In the genomic region with DNA sequence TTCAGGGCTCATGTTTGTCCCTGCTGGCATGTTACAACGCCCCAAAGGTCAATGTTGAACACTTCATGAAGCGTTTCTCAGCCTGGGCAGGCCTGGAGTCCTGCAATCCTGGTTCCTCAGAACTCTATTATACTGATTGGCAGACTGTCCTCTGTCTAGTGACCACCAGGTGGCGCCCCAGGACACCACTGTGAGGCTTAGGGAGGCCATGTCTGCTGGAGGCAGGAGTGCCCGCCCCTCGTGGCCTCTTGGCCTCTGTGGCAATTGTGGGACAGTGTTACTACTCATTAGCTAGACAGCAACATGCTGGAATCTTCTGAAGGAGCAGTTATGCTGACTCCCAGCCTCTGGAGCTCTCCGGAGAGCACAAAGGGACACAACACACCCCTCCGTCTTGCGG, we compare ENCODE assay signal across 8 mouse cellular contexts.
DNase-seq lines count a peak whose midpoint lies in the region; ATAC-seq and TF ChIP-seq lines count a peak whose summit lies in the region.

No protein-coding gene starts in this region.

- H3K27me3 ChIP-seq in C2C12 (ENCODE audit: control insufficient read depth, insufficient read depth, insufficient read length) = no peaks in the 10 kb centered on the region
- H3K27me3 ChIP-seq in heart, postnatal 0 days (ENCODE audit: control insufficient read depth, insufficient read depth, low read length) = no peaks in the 10 kb centered on the region
- no peaks in the 10 kb centered on the region for H3K27me3 ChIP-seq in liver, postnatal 0 days (ENCODE audit: insufficient read depth, low read length)

- H3K79me2 ChIP-seq in C2C12 (ENCODE audit: control insufficient read depth, insufficient read depth) = no peaks in the 10 kb centered on the region

- no peaks in the 10 kb centered on the region for H3K36me3 ChIP-seq in C2C12 (ENCODE audit: control insufficient read depth, insufficient read depth)
- no peaks in the 10 kb centered on the region for H3K36me3 ChIP-seq in heart, postnatal 0 days (replicated peaks; ENCODE audit: control insufficient read depth, insufficient read depth, low read length)
- H3K36me3 ChIP-seq in liver, postnatal 0 days (replicated peaks; ENCODE audit: insufficient read depth, low read length) = no peaks in the 10 kb centered on the region

- H3K79me3 ChIP-seq in C2C12 (ENCODE audit: low read depth) = no peaks in the 10 kb centered on the region

- no peak overlapping the region for H3K4me2 ChIP-seq in heart, postnatal 0 days (ENCODE audit: low read depth, low read length)
- H3K4me2 ChIP-seq in liver, postnatal 0 days (ENCODE audit: low read depth, low read length) = no peak overlapping the region

- no peaks in the 10 kb centered on the region for H3K4me1 ChIP-seq in heart, postnatal 0 days (ENCODE audit: control insufficient read depth, insufficient read depth)
- H3K4me1 ChIP-seq in liver, postnatal 0 days (ENCODE audit: insufficient read depth) = 0 out of 2 replicates have a peak, but pooled peaks cover 2% of the 10 kb centered on the region

- no peaks in the 10 kb centered on the region for H3K9me3 ChIP-seq in heart, postnatal 0 days (replicated peaks; ENCODE audit: control insufficient read depth, low read length)
- H3K9me3 ChIP-seq in liver, postnatal 0 days (ENCODE audit: low read length) = no peaks in the 10 kb centered on the region

- no peak overlapping the region for H3K27ac ChIP-seq in heart, postnatal 0 days (ENCODE audit: low read depth)
- H3K27ac ChIP-seq in liver, postnatal 0 days (ENCODE audit: low read depth) = no peak overlapping the region

- no peak overlapping the region for H3ac ChIP-seq in C2C12 (ENCODE audit: control insufficient read depth, insufficient read length, low read depth)

- peak; percentile 91 for DNase-seq in brain, embryonic 14.5 days (ENCODE audit: low read depth)
- peak; percentile 8 for DNase-seq in fat pad, adult 2 months (ENCODE audit: extremely low read depth, low read depth, low spot score)
- peak; percentile 80 for DNase-seq in heart, postnatal 0 days (ENCODE audit: low spot score)
- DNase-seq in kidney, postnatal 4 days = peak; percentile 97
- DNase-seq in liver, postnatal 0 days = peak; percentile 92
- peak; percentile 83 for DNase-seq in testis, postnatal 14 days (ENCODE audit: low spot score)

- TF ChIP-seq CTCF in C2C12 (IDR thresholded peaks at IDR 0.05; ENCODE audit: control insufficient read depth, insufficient read depth, insufficient read length) = peak; percentile 21
- peak; percentile 93 for TF ChIP-seq CTCF in brain, embryonic 14.5 days (IDR thresholded peaks at IDR 0.05; ENCODE audit: borderline replicate concordance, extremely low read depth, insufficient read depth, insufficient read length)
- TF ChIP-seq CTCF in heart, postnatal 0 days (IDR thresholded peaks at IDR 0.05; ENCODE audit: low read depth) = peak; percentile 98
- peak; percentile 98 for TF ChIP-seq CTCF in liver, postnatal 0 days (IDR thresholded peaks at IDR 0.05; ENCODE audit: low read depth)

- no peak for TF ChIP-seq EP300 in heart, postnatal 0 days (IDR thresholded peaks at IDR 0.05; ENCODE audit: low read depth)
- no peak for TF ChIP-seq EP300 in liver, postnatal 0 days (IDR thresholded peaks at IDR 0.05; ENCODE audit: low read depth)

- peak; percentile 79 for ATAC-seq in heart, postnatal 0 days (ENCODE audit: insufficient read depth, low read depth)
- peak; percentile 86 for ATAC-seq in liver, postnatal 0 days
- peak; percentile 37; the same call in 1 of the 2 replicates for ATAC-seq in neutrophil, adult 5-6 weeks (ENCODE audit: extremely low read depth, insufficient number of reproducible peaks, low FRiP score, poor library complexity, severe bottlenecking)

- no peak for TF ChIP-seq POLR2A in brain, embryonic 14.5 days (IDR thresholded peaks at IDR 0.05; ENCODE audit: borderline replicate concordance, extremely low read depth, insufficient read depth, insufficient read length, poor library complexity, severe bottlenecking)

- H3K4me3 ChIP-seq in C2C12 (ENCODE audit: insufficient read depth, poor library complexity, severe bottlenecking) = no peak overlapping the region
- no peak overlapping the region for H3K4me3 ChIP-seq in heart, postnatal 0 days (ENCODE audit: low read depth, low read length)
- H3K4me3 ChIP-seq in liver, postnatal 0 days (ENCODE audit: low read depth, low read length) = no peak overlapping the region

- H3K9ac ChIP-seq in heart, postnatal 0 days (replicated peaks; ENCODE audit: low read depth, low read length) = no peak overlapping the region
- no peak overlapping the region for H3K9ac ChIP-seq in liver, postnatal 0 days (replicated peaks)

- 40% methylated on average over 8 of the region's 8 CpGs for WGBS in heart, postnatal 0 days
- 34% methylated on average over 8 of the region's 8 CpGs for WGBS in liver, postnatal 0 days (ENCODE audit: insufficient replicate concordance)

TF ChIP-seq in C2C12, 6 proteins besides CTCF, POLR2A, EP300 and RAD21:
- no peak for TF ChIP-seq MYOG (IDR thresholded peaks at IDR 0.05; ENCODE audit: control insufficient read depth, extremely low read depth, insufficient read length)
- no peak for TF ChIP-seq USF1 (IDR thresholded peaks at IDR 0.05; ENCODE audit: low read depth)
- no peak for TF ChIP-seq CEBPB (IDR thresholded peaks at IDR 0.05; ENCODE audit: low read depth)
- TF ChIP-seq FOSL1 (IDR thresholded peaks at IDR 0.05; ENCODE audit: insufficient read depth, low read length, poor library complexity, severe bottlenecking) = no peak
TF ChIP-seq in C2C12: peak in this region for 0.

Comparison
In these comparisons a context has a peak if more than half of its experiments do, and no peak if none do; other contexts are left out.
1. CTCF ChIP-seq: peak in every context shown above with its lines; median percentile 98 in heart, postnatal 0 days; 98 in liver, postnatal 0 days; 93 in brain, embryonic 14.5 days; 21 in C2C12.
2. DNase-seq: peak in every context shown above with its lines; median percentile 97 in kidney, postnatal 4 days; 92 in liver, postnatal 0 days; 91 in brain, embryonic 14.5 days; 83 in testis, postnatal 14 days; 80 in heart, postnatal 0 days; 8 in fat pad, adult 2 months.